Comparison of ENCODE assay signal across 8 mouse cellular contexts in the genomic region with DNA sequence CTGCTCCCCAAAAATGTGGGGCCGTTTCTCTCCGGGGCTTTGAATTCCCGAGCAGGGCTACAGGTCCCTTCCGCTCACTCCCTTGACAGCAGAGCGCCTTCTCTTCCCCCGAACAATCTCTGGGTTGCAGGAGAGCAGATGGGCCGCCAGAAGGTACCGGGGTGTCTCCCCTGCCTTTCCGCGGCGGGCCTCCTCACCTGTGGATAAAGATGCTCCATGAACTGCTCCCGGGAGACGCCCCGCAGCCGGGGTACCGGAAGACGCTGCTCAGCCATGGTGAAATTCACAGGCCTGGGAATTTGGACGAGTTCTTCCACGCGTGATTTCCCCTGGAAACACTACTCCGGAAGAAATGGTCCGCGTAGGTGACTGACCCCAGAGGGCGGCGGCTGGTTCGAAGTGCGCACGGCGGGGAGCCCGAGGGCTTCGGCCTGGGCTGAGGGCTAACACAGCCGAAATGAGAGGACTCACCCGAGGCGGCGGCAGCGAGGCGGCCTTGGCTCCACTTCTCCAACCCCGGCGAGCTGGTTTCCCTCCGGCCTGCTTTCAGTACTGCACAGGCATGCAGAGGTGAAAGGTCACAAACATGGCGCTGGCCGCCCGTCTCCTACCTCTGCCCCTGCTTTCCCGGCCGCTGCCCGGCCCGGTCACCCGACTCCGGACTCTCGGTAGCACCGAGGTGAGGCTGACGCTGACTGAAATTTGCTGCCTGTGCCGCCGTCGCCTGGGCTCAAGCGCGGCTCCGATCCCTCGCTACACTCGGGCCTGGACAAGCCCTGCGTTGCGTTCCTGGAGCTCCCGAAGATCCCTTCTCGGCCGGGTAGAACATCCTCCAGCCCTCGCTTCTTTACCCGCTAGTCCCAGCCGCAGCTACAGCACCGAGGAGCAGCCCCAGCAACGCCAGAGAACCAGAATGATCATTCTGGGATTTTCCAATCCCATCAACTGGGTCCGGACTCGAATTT. TPM values are rescaled to one million over a fixed set of nuclear protein-coding genes. Genes with fewer than 3 reads are reported as not detected.
DNase-seq lines count a peak whose midpoint lies in the region; ATAC-seq and TF ChIP-seq lines count a peak whose summit lies in the region.

A gene (plus strand): TSS at position 142 of the 965 bp plus-strand sequence.
A gene (minus strand): TSS at position 915 of the 965 bp plus-strand sequence.

- H3K4me1 ChIP-seq in cerebellum, adult 2 months (ENCODE audit: control insufficient read depth, insufficient read depth, low read length): peaks cover 6% of the 10 kb centered on the region; the same call in 1 of the 2 replicates
- H3K4me1 ChIP-seq in lung, embryonic 16.5 days (replicated peaks; ENCODE audit: control insufficient read depth, insufficient read depth, low read length): peaks cover 20% of the 10 kb centered on the region
- peaks cover 6% of the 10 kb centered on the region; the same call in 1 of the 2 replicates for H3K4me1 ChIP-seq in thymus, adult 2 months (replicated peaks; ENCODE audit: control insufficient read depth, insufficient read depth, low read length)

- WGBS in cerebellum, adult 2 months: under 1% methylated on average over 72 of the region's 72 CpGs
- WGBS in lung, embryonic 16.5 days: under 1% methylated on average over 72 of the region's 72 CpGs
- WGBS in thymus, adult 2 months: under 1% methylated on average over 72 of the region's 72 CpGs

- no peaks in the 10 kb centered on the region for H3K36me3 ChIP-seq in lung, embryonic 16.5 days (ENCODE audit: control insufficient read depth, insufficient read depth, low read length)
- H3K36me3 ChIP-seq in thymus, adult 2 months (ENCODE audit: control insufficient read depth, insufficient read depth, low read length): no peaks in the 10 kb centered on the region

- no peaks in the 10 kb centered on the region for H3K9me3 ChIP-seq in lung, embryonic 16.5 days (ENCODE audit: control insufficient read depth, low read length)

- no peak for TF ChIP-seq CTCF in cerebellum, adult 2 months (IDR thresholded peaks at IDR 0.05; ENCODE audit: borderline replicate concordance, insufficient read depth, low read depth, low read length)
- TF ChIP-seq CTCF in thymus, adult 2 months (IDR thresholded peaks at IDR 0.05; ENCODE audit: borderline replicate concordance, control insufficient read depth, extremely low read depth, insufficient read depth, low read length, poor library complexity): no peak

- no peaks in the 10 kb centered on the region for H3K27me3 ChIP-seq in cerebellum, adult 2 months (ENCODE audit: control insufficient read depth, insufficient read depth, low read length)
- no peaks in the 10 kb centered on the region for H3K27me3 ChIP-seq in lung, embryonic 16.5 days (ENCODE audit: control insufficient read depth, insufficient read depth, low read depth, low read length)
- no peaks in the 10 kb centered on the region for H3K27me3 ChIP-seq in thymus, adult 2 months (ENCODE audit: control insufficient read depth, insufficient read depth, low read length)

- peak; percentile 25; the same call in 1 of the 2 replicates for TF ChIP-seq POLR2A in cerebellum, adult 2 months (IDR thresholded peaks at IDR 0.05; ENCODE audit: borderline replicate concordance, insufficient read depth, low read length)
- 0 out of 2 replicates have a peak, but pooled peaks have one; percentile 19 for TF ChIP-seq POLR2A in thymus, adult 2 months (IDR thresholded peaks at IDR 0.05; ENCODE audit: control insufficient read depth, extremely low read depth, insufficient read depth, low read length, poor library complexity)

- H3K4me2 ChIP-seq in lung, embryonic 16.5 days (ENCODE audit: low read depth, low read length): peak within 1 kb of the TSS; percentile 50

- peak; percentile 90 to 92 for ATAC-seq in hematopoietic stem cell, adult 5-6 weeks (replicated peaks in 1 of 2; ENCODE audit: insufficient read depth in 1 of 2, low FRiP score in 2 of 2, low TSS enrichment in 1 of 2, low read depth in 1 of 2, poor library complexity in 2 of 2, severe bottlenecking in 2 of 2)
- peak; percentile 93 for ATAC-seq in lung, embryonic 16.5 days (ENCODE audit: low read depth)

- peak within 1 kb of the TSS; percentile 98 for H3K27ac ChIP-seq in cerebellum, adult 2 months (ENCODE audit: insufficient read depth, low read length)
- H3K27ac ChIP-seq in lung, embryonic 16.5 days (ENCODE audit: low read length): peak within 1 kb of the TSS; percentile 97
- H3K27ac ChIP-seq in thymus, adult 2 months (ENCODE audit: control insufficient read depth, insufficient read depth, low read length): no peak within 1 kb of the TSS

- H3K4me3 ChIP-seq in cerebellum, adult 2 months (replicated peaks; ENCODE audit: insufficient read depth, low read depth, low read length): peak within 1 kb of the TSS; percentile 84
- peak within 1 kb of the TSS; percentile 85 for H3K4me3 ChIP-seq in lung, embryonic 16.5 days (ENCODE audit: low read length)
- peak within 1 kb of the TSS; percentile 61 for H3K4me3 ChIP-seq in thymus, adult 2 months (ENCODE audit: control insufficient read depth, insufficient read depth, low read length)

- peak; percentile 75 for DNase-seq in MEL-GATA-1-ER (ENCODE audit: extremely low read depth, low read depth)
- DNase-seq in cerebellum, adult 2 months: peak; percentile 85 to 91
- peak; percentile 88 for DNase-seq in forelimb bud, embryonic 11.5 days (ENCODE audit: low read depth, low spot score)
- peak; percentile 69 for DNase-seq in layer of hippocampus, adult 9-11 months
- peak; percentile 63 for DNase-seq in ovary, adult 18-20 months (ENCODE audit: low spot score)
- DNase-seq in thymus, adult 2 months: peak; percentile 78

- H3K9ac ChIP-seq in lung, embryonic 16.5 days (ENCODE audit: low read length): peak within 1 kb of the TSS; percentile 98

RNA-seq across cellular contexts. Expression of the first gene that starts in this region (rescaled TPM):
- polyA plus RNA-seq in cerebellum, adult 2 months (2012; rRNA removed): 11.5 and 11.9 TPM in 2 replicates
- 12.7 and 12.9 TPM in 2 replicates for total RNA-seq in hematopoietic stem cell, adult 5-6 weeks (2017)
- polyA plus RNA-seq in lung, embryonic 16.5 days (2015; fragmentation: Nextera tagmentation; extraction: Ambion mirVana): 18.5 and 18.6 TPM in 2 replicates
- polyA plus RNA-seq in thymus, adult 2 months (2012; rRNA removed): 7.1 and 7.4 TPM in 2 replicates

RNA-seq across cellular contexts. Expression of the second gene that starts in this region (rescaled TPM):
- 26.5 and 28.1 TPM in 2 replicates for polyA plus RNA-seq in cerebellum, adult 2 months (2012; rRNA removed)
- 35.7 and 41.6 TPM in 2 replicates for total RNA-seq in hematopoietic stem cell, adult 5-6 weeks (2017)
- 34.0 and 35.0 TPM in 2 replicates for polyA plus RNA-seq in lung, embryonic 16.5 days (2015; fragmentation: Nextera tagmentation; extraction: Ambion mirVana)
- polyA plus RNA-seq in thymus, adult 2 months (2012; rRNA removed): 6.5 and 8.5 TPM in 2 replicates
